Mouse (Mus musculus) midbrain, embryonic 10.5 days (tissue): Measurements from ENCODE around the gene Mid1. TPM values are rescaled to one million over a fixed set of nuclear protein-coding genes. Genes with fewer than 3 reads are reported as not detected.
A peak's percentile ranks its signal among the peaks of the same experiment; 100 is the strongest.
"Not testable (repeated sequence)": the region's sequence is repeated elsewhere in the genome, so short reads cannot be mapped to it uniquely, and the experiment has no call there.

Source experiments
- DNase-seq: peaks from one replicate; pipeline ENCODE4 v3.0.0-alpha.2; 2017; ENCODE audit warnings: low spot score
- H3K27ac ChIP-seq: fragments of 300-500 bp; sonication (generic); replicated peaks from 2 replicates; pipeline ENCODE4 v1.5.1; 2016; ENCODE audit warnings: mild to moderate bottlenecking
- H3K27me3 ChIP-seq: fragments of 300-500 bp; sonication (generic); 2 replicates; pipeline ENCODE4 v1.6.1; 2016; ENCODE audit warnings: low read depth, mild to moderate bottlenecking; ENCODE audit not compliant: poor library complexity, severe bottlenecking
- H3K36me3 ChIP-seq: fragments of 300-500 bp; sonication (generic); 2 replicates; pipeline ENCODE4 v1.6.1; 2016; ENCODE audit warnings: mild to moderate bottlenecking, moderate library complexity
- H3K4me1 ChIP-seq: fragments of 300-500 bp; sonication (generic); 2 replicates; pipeline ENCODE4 v1.6.1; 2016
- H3K4me3 ChIP-seq: fragments of 300-500 bp; sonication (generic); 2 replicates; pipeline ENCODE4 v1.5.1; 2016; ENCODE audit warnings: mild to moderate bottlenecking, moderate library complexity
- H3K9me3 ChIP-seq: fragments of 300-500 bp; sonication (generic); replicated peaks from 2 replicates; pipeline ENCODE4 v1.6.1; 2016; ENCODE audit warnings: mild to moderate bottlenecking
- WGBS: fragments of 180-500 bp; shearing (Covaris S2); methylation state at CpG from one replicate; pipeline ENCODE4 v1.1.7; 2016; 5-methylcytosine and 5-hydroxymethylcytosine counted together
- polyA plus RNA-seq: library from polyadenylated mRNA; unstranded; fragments of >200 nt; fragmentation: Nextera tagmentation; extraction: Ambion mirVana; gene quantifications from 2 replicates; pipeline ENCODE4 v1.2.1, GENCODE M21; 2016

Mid1 gene
- polyA plus RNA-seq, 1 experiment from 2014 or later: 22.4 TPM

GRCm38 (mm10) chrX:170015883-170016282, 330.9 kb downstream of the Mid1 start:
- 92% methylated on average over 10 of the region's 12 CpGs for WGBS
- peaks cover 54% of the 10 kb centered on the region for H3K36me3 ChIP-seq
- not testable (repeated sequence) for H3K27ac ChIP-seq

GRCm38 (mm10) chrX:170017333-170018245, 332.6 kb downstream of the Mid1 start:
- H3K27ac ChIP-seq, H3K4me1 ChIP-seq, H3K4me3 ChIP-seq, H3K27me3 ChIP-seq: not testable (repeated sequence)
- WGBS: 60% methylated on average over 27 of the region's 27 CpGs
- Histone ChIP-seq H3K36me3 (peaks cover 63% of the 10 kb centered on the region), H3K9me3 (peaks cover 52% of the 10 kb centered on the region)
- DNase-seq: peak; percentile 90

More at GRCm38 (mm10) chrX:170015883-170016282, 330.9 kb downstream of the Mid1 start:
- not testable (repeated sequence) for H3K4me3 ChIP-seq, H3K4me1 ChIP-seq, H3K27me3 ChIP-seq, DNase-seq
- H3K9me3 ChIP-seq: peaks cover 45% of the 10 kb centered on the region

GRCm38 (mm10) chrX:170018571-170019218, 333.7 kb downstream of the Mid1 start:
- Histone ChIP-seq H3K9me3 (peaks cover 52% of the 10 kb centered on the region), H3K36me3 (peaks cover 63% of the 10 kb centered on the region)
- DNase-seq: peak; percentile 53
- not testable (repeated sequence) for H3K4me1 ChIP-seq, H3K27ac ChIP-seq, H3K4me3 ChIP-seq, H3K27me3 ChIP-seq
- 86% methylated on average over 66 of the region's 66 CpGs for WGBS

GRCm38 (mm10) chrX:170019219-170019953, 334.4 kb downstream of the Mid1 start:
- H3K4me1 ChIP-seq, H3K27ac ChIP-seq, H3K27me3 ChIP-seq, H3K4me3 ChIP-seq: not testable (repeated sequence)
- DNase-seq: peak; percentile 71
- peaks cover 49% of the 10 kb centered on the region for H3K9me3 ChIP-seq
- H3K36me3 ChIP-seq: peaks cover 60% of the 10 kb centered on the region
- 84% methylated on average over 30 of the region's 30 CpGs for WGBS

GRCm38 (mm10) chrX:170019954-170020689, 335.1 kb downstream of the Mid1 start:
- WGBS: 57% methylated on average over 14 of the region's 14 CpGs
- not testable (repeated sequence) for H3K27me3 ChIP-seq, H3K27ac ChIP-seq, DNase-seq, H3K4me3 ChIP-seq, H3K4me1 ChIP-seq
- peaks cover 58% of the 10 kb centered on the region for H3K36me3 ChIP-seq
- H3K9me3 ChIP-seq: peaks cover 49% of the 10 kb centered on the region

- peak; percentile 85 for DNase-seq
- not testable (repeated sequence) for H3K4me1 ChIP-seq, H3K4me3 ChIP-seq, H3K27me3 ChIP-seq, H3K27ac ChIP-seq
- H3K9me3 ChIP-seq: peaks cover 49% of the 10 kb centered on the region
- 52% methylated on average over 9 of the region's 9 CpGs for WGBS
- peaks cover 58% of the 10 kb centered on the region for H3K36me3 ChIP-seq
Observed at GRCm38 (mm10) chrX:170020690-170021050, 335.7 kb downstream of the Mid1 start.

GRCm38 (mm10) chrX:170021205-170021604, 336.2 kb downstream of the Mid1 start:
- H3K36me3 ChIP-seq: peaks cover 55% of the 10 kb centered on the region
- not testable (repeated sequence) for H3K4me3 ChIP-seq, H3K27me3 ChIP-seq, H3K27ac ChIP-seq, H3K4me1 ChIP-seq
- H3K9me3 ChIP-seq: peaks cover 47% of the 10 kb centered on the region
- WGBS: 77% methylated on average over 12 of the region's 12 CpGs
- peak; percentile 57 for DNase-seq

- not testable (repeated sequence) for H3K27ac ChIP-seq, H3K4me1 ChIP-seq, H3K27me3 ChIP-seq, H3K4me3 ChIP-seq
- Histone ChIP-seq H3K36me3 (peaks cover 50% of the 10 kb centered on the region), H3K9me3 (peaks cover 44% of the 10 kb centered on the region)
- 55% methylated on average over 15 of the region's 15 CpGs for WGBS
- DNase-seq: peak; percentile 77
Observed at GRCm38 (mm10) chrX:170021750-170022461, 336.9 kb downstream of the Mid1 start.

Other genes with a start within 250 kb of the Mid1 start
- gene 4933400A11Rik, start 94.4 kb downstream of the Mid1 start, polyA plus RNA-seq: 0.21 TPM in 1 of 2 replicates, not detected in the other